Mouse (Mus musculus): ENCODE results near the gene Igsf3. TPM values are rescaled to one million over a fixed set of nuclear protein-coding genes. Genes with fewer than 3 reads are reported as not detected.

The Igsf3 gene
- polyA plus RNA-seq, 1 experiment = 29.1 TPM

- TF ChIP-seq CTCF (IDR thresholded peaks at IDR 0.05; ENCODE audit: low read depth, low read length) (no peak), EP300 (IDR thresholded peaks at IDR 0.05; ENCODE audit: insufficient read depth, low read depth, low read length) (no peak), POLR2A (IDR thresholded peaks at IDR 0.05; ENCODE audit: insufficient read depth, low read length) (no peak)
- Histone ChIP-seq H3K36me3 (ENCODE audit: control insufficient read depth, insufficient read depth, low read length, poor library complexity, severe bottlenecking) (no peaks in the 10 kb centered on the region), H3K4me3 (ENCODE audit: low read depth, low read length) (no peak overlapping the region), H3K27me3 (ENCODE audit: control insufficient read depth, insufficient read depth, low read length, poor library complexity, severe bottlenecking) (no peaks in the 10 kb centered on the region), H3K27ac (ENCODE audit: insufficient read depth, low read length) (no peak overlapping the region), H3K9me3 (replicated peaks; ENCODE audit: control insufficient read depth, insufficient read depth, low read length, poor library complexity, severe bottlenecking) (no peaks in the 10 kb centered on the region), H3K4me1 (ENCODE audit: control insufficient read depth, insufficient read depth, low read length) (peaks cover 13% of the 10 kb centered on the region), H3K9ac (ENCODE audit: low read depth, poor library complexity, severe bottlenecking) (no peak overlapping the region)
These were observed 15.1 kb downstream of the Igsf3 start for GRCm38 (mm10) chr3:101391991-101392390.

DNA sequence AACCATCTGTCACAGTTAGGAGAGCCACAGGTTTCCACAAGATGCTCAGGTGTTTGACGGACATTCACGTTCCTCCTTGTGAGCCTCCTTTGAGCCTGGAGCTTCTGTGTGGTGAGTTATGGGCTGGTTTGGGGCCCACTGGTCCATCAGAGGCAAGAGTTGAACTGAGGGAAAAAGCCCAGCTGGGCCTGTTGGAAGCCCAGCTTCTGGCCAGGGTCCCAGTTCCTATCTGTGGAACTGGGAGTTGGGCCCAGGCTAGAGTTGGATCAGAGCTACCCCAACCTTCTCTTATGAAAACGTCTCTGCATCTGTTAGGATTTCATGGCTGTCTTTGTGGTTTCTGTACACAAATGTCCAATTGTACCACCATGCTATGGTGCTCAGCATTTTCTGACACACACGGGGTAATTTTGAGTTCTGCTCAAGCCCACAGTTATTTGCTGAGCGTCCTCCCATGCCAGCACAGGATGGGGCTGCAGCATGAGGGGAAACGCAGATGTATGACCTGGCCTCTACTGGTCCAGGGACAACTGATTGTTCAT lies 16.3 kb downstream of the Igsf3 start:
- H3K4me1 ChIP-seq (ENCODE audit: control insufficient read depth, insufficient read depth, low read length) = peaks cover 19% of the 10 kb centered on the region
- H3K36me3 ChIP-seq (ENCODE audit: control insufficient read depth, insufficient read depth, low read length, poor library complexity, severe bottlenecking) = no peaks in the 10 kb centered on the region
- H3K27ac ChIP-seq (ENCODE audit: insufficient read depth, low read length) = no peak overlapping the region
- no peak overlapping the region for H3K9ac ChIP-seq (ENCODE audit: low read depth, poor library complexity, severe bottlenecking)
- H3K4me3 ChIP-seq (ENCODE audit: low read depth, low read length) = no peak overlapping the region
- no peaks in the 10 kb centered on the region for H3K27me3 ChIP-seq (ENCODE audit: control insufficient read depth, insufficient read depth, low read length, poor library complexity, severe bottlenecking)
- H3K9me3 ChIP-seq (replicated peaks; ENCODE audit: control insufficient read depth, insufficient read depth, low read length, poor library complexity, severe bottlenecking) = no peaks in the 10 kb centered on the region
- TF ChIP-seq POLR2A (IDR thresholded peaks at IDR 0.05; ENCODE audit: insufficient read depth, low read length) (no peak), CTCF (IDR thresholded peaks at IDR 0.05; ENCODE audit: low read depth, low read length) (no peak), EP300 (IDR thresholded peaks at IDR 0.05; ENCODE audit: insufficient read depth, low read depth, low read length) (no peak)

- H3K4me1 ChIP-seq (ENCODE audit: control insufficient read depth, insufficient read depth, low read length) = peaks cover 19% of the 10 kb centered on the region
- no peaks in the 10 kb centered on the region for H3K9me3 ChIP-seq (replicated peaks; ENCODE audit: control insufficient read depth, insufficient read depth, low read length, poor library complexity, severe bottlenecking)
- H3K4me3 ChIP-seq (ENCODE audit: low read depth, low read length) = no peak overlapping the region
- no peak for TF ChIP-seq POLR2A (IDR thresholded peaks at IDR 0.05; ENCODE audit: insufficient read depth, low read length)
- no peak for TF ChIP-seq EP300 (IDR thresholded peaks at IDR 0.05; ENCODE audit: insufficient read depth, low read depth, low read length)
- TF ChIP-seq CTCF (IDR thresholded peaks at IDR 0.05; ENCODE audit: low read depth, low read length) = no peak
- H3K36me3 ChIP-seq (ENCODE audit: control insufficient read depth, insufficient read depth, low read length, poor library complexity, severe bottlenecking) = no peaks in the 10 kb centered on the region
- H3K9ac ChIP-seq (ENCODE audit: low read depth, poor library complexity, severe bottlenecking) = no peak overlapping the region
- H3K27ac ChIP-seq (ENCODE audit: insufficient read depth, low read length) = no peak overlapping the region
- no peaks in the 10 kb centered on the region for H3K27me3 ChIP-seq (ENCODE audit: control insufficient read depth, insufficient read depth, low read length, poor library complexity, severe bottlenecking)
These were observed 17.0 kb downstream of the Igsf3 start for GRCm38 (mm10) chr3:101393659-101394539.

DNA sequence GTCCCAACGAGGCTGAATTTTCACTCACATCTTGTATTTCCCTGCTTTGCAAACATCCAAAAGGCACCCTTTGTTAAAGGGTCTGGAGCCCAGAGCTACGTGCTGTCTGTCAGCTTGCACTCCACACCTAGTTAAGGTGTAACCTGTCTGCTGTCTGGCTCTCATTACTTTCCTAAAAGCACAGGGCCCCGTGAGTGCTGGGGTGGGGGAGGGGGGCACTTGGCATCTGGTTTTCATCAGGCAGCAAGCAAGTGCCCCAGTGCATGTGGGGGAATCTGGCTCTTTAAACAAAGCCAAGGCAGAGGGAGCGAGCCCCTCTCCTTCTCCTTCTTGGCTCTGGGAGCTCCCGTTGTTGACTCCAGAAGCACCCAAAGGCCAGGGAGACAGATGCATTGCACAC lies 18.5 kb downstream of the Igsf3 start:
- TF ChIP-seq CTCF (IDR thresholded peaks at IDR 0.05; ENCODE audit: low read depth, low read length) (no peak), EP300 (IDR thresholded peaks at IDR 0.05; ENCODE audit: insufficient read depth, low read depth, low read length) (no peak), POLR2A (IDR thresholded peaks at IDR 0.05; ENCODE audit: insufficient read depth, low read length) (no peak)
- H3K9ac ChIP-seq (ENCODE audit: low read depth, poor library complexity, severe bottlenecking) = no peak overlapping the region
- H3K4me3 ChIP-seq (ENCODE audit: low read depth, low read length) = no peak overlapping the region
- no peaks in the 10 kb centered on the region for H3K36me3 ChIP-seq (ENCODE audit: control insufficient read depth, insufficient read depth, low read length, poor library complexity, severe bottlenecking)
- no peaks in the 10 kb centered on the region for H3K9me3 ChIP-seq (replicated peaks; ENCODE audit: control insufficient read depth, insufficient read depth, low read length, poor library complexity, severe bottlenecking)
- peaks cover 19% of the 10 kb centered on the region for H3K4me1 ChIP-seq (ENCODE audit: control insufficient read depth, insufficient read depth, low read length)
- H3K27ac ChIP-seq (ENCODE audit: insufficient read depth, low read length) = no peak overlapping the region
- no peaks in the 10 kb centered on the region for H3K27me3 ChIP-seq (ENCODE audit: control insufficient read depth, insufficient read depth, low read length, poor library complexity, severe bottlenecking)

- Histone ChIP-seq H3K27me3 (ENCODE audit: control insufficient read depth, insufficient read depth, low read length, poor library complexity, severe bottlenecking) (no peaks in the 10 kb centered on the region), H3K9me3 (replicated peaks; ENCODE audit: control insufficient read depth, insufficient read depth, low read length, poor library complexity, severe bottlenecking) (no peaks in the 10 kb centered on the region), H3K27ac (ENCODE audit: insufficient read depth, low read length) (no peak overlapping the region), H3K36me3 (ENCODE audit: control insufficient read depth, insufficient read depth, low read length, poor library complexity, severe bottlenecking) (no peaks in the 10 kb centered on the region), H3K4me1 (ENCODE audit: control insufficient read depth, insufficient read depth, low read length) (peaks cover 19% of the 10 kb centered on the region), H3K9ac (ENCODE audit: low read depth, poor library complexity, severe bottlenecking) (no peak overlapping the region), H3K4me3 (ENCODE audit: low read depth, low read length) (no peak overlapping the region)
- no peak for TF ChIP-seq EP300 (IDR thresholded peaks at IDR 0.05; ENCODE audit: insufficient read depth, low read depth, low read length)
- no peak for TF ChIP-seq POLR2A (IDR thresholded peaks at IDR 0.05; ENCODE audit: insufficient read depth, low read length)
- TF ChIP-seq CTCF (IDR thresholded peaks at IDR 0.05; ENCODE audit: low read depth, low read length) = no peak
These were observed 19.2 kb downstream of the Igsf3 start for GRCm38 (mm10) chr3:101396061-101396460.

GRCm38 (mm10) chr3:101396726-101397263 lies 19.9 kb downstream of the Igsf3 start:
- H3K4me3 ChIP-seq (ENCODE audit: low read depth, low read length) = no peak overlapping the region
- peaks cover 19% of the 10 kb centered on the region for H3K4me1 ChIP-seq (ENCODE audit: control insufficient read depth, insufficient read depth, low read length)
- H3K9me3 ChIP-seq (replicated peaks; ENCODE audit: control insufficient read depth, insufficient read depth, low read length, poor library complexity, severe bottlenecking) = no peaks in the 10 kb centered on the region
- TF ChIP-seq POLR2A (IDR thresholded peaks at IDR 0.05; ENCODE audit: insufficient read depth, low read length) (no peak), EP300 (IDR thresholded peaks at IDR 0.05; ENCODE audit: insufficient read depth, low read depth, low read length) (peak; percentile 47; the same call in 1 of the 2 replicates)
- H3K27me3 ChIP-seq (ENCODE audit: control insufficient read depth, insufficient read depth, low read length, poor library complexity, severe bottlenecking) = no peaks in the 10 kb centered on the region
- no peaks in the 10 kb centered on the region for H3K36me3 ChIP-seq (ENCODE audit: control insufficient read depth, insufficient read depth, low read length, poor library complexity, severe bottlenecking)
- H3K27ac ChIP-seq (ENCODE audit: insufficient read depth, low read length) = no peak overlapping the region
- H3K9ac ChIP-seq (ENCODE audit: low read depth, poor library complexity, severe bottlenecking) = no peak overlapping the region

Data from ES-Bruce4 (cell line).